9 mouse cellular contexts compared by ENCODE assay signal in genomic region chr15:31989593-31990290, GRCm38 (mm10).
A peak's percentile ranks its signal among the peaks of the same experiment; 100 is the strongest.
DNase-seq lines count a peak whose midpoint lies in the region; ATAC-seq lines count a peak whose summit lies in the region.
"Had no signal": no experiment of that assay in that cellular context is flagged by ENCODE, and none has a peak within 500 bp of the region (broad histone marks: within the 10 kb centered on the region; RNA-seq: fewer than 3 reads in every experiment).

No protein-coding gene starts in this region.

- H3K27me3 ChIP-seq in neural tube, embryonic 13.5 days: no peaks in the 10 kb centered on the region
- H3K27me3 ChIP-seq in hindbrain, embryonic 14.5 days (ENCODE audit: control insufficient read depth, insufficient read depth, low read length): no peaks in the 10 kb centered on the region
- H3K27me3 ChIP-seq in neural tube, embryonic 15.5 days (replicated peaks): no peaks in the 10 kb centered on the region

- no peak overlapping the region for H3K4me2 ChIP-seq in neural tube, embryonic 13.5 days
- H3K4me2 ChIP-seq in hindbrain, embryonic 14.5 days (replicated peaks): no peak overlapping the region
- no peak overlapping the region for H3K4me2 ChIP-seq in neural tube, embryonic 15.5 days

- H3K4me3 ChIP-seq in neural tube, embryonic 13.5 days: no peak overlapping the region
- H3K4me3 ChIP-seq in hindbrain, embryonic 14.5 days (replicated peaks; ENCODE audit: low read length): no peak overlapping the region
- H3K4me3 ChIP-seq in neural tube, embryonic 15.5 days (replicated peaks): no peak overlapping the region

- no peaks in the 10 kb centered on the region for H3K36me3 ChIP-seq in neural tube, embryonic 13.5 days
- H3K36me3 ChIP-seq in hindbrain, embryonic 14.5 days (replicated peaks; ENCODE audit: control insufficient read depth, insufficient read depth): no peaks in the 10 kb centered on the region
- H3K36me3 ChIP-seq in neural tube, embryonic 15.5 days: no peaks in the 10 kb centered on the region

- DNase-seq in neural tube, embryonic 10.5 days (ENCODE audit: extremely low spot score, low spot score): no peak
- DNase-seq in cerebellum, adult 9-10 months: peak; percentile 99
- peak; percentile 57 for DNase-seq in hindbrain, embryonic 14.5 days (ENCODE audit: low spot score)
- DNase-seq in urinary bladder, postnatal 14 days (ENCODE audit: low spot score): no peak
- DNase-seq: adrenal gland, adult 2 months; spleen, adult 18-20 months had no signal

- H3K27ac ChIP-seq in neural tube, embryonic 13.5 days (replicated peaks): 0 out of 2 replicates have a peak overlapping the region, but pooled peaks have one; percentile 50
- peak overlapping the region; percentile 26; the same call in 1 of the 2 replicates for H3K27ac ChIP-seq in hindbrain, embryonic 14.5 days
- 0 out of 2 replicates have a peak overlapping the region, but pooled peaks have one; percentile 1 for H3K27ac ChIP-seq in neural tube, embryonic 15.5 days (replicated peaks)

- H3K4me1 ChIP-seq in neural tube, embryonic 13.5 days (replicated peaks): peaks cover 17% of the 10 kb centered on the region
- H3K4me1 ChIP-seq in hindbrain, embryonic 14.5 days (replicated peaks; ENCODE audit: control insufficient read depth, insufficient read depth, low read length): no peaks in the 10 kb centered on the region
- H3K4me1 ChIP-seq in neural tube, embryonic 15.5 days: peaks cover 9% of the 10 kb centered on the region; the same call in 1 of the 2 replicates

- 59% methylated on average over 6 of the region's 6 CpGs for WGBS in neural tube, embryonic 13.5 days
- WGBS in hindbrain, embryonic 14.5 days: 56% methylated on average over 6 of the region's 6 CpGs
- WGBS in neural tube, embryonic 15.5 days: 41% methylated on average over 6 of the region's 6 CpGs

- ATAC-seq in neural tube, embryonic 13.5 days (ENCODE audit: low read depth): peak; percentile 94
- peak; percentile 90 for ATAC-seq in hindbrain, embryonic 14.5 days (ENCODE audit: low FRiP score)
- ATAC-seq in neural tube, embryonic 15.5 days (ENCODE audit: low FRiP score): peak; percentile 85
- ATAC-seq in monocyte, adult 5-6 weeks (replicated peaks; ENCODE audit: insufficient number of reproducible peaks, low FRiP score, low TSS enrichment, poor library complexity, severe bottlenecking): no peak

- no peaks in the 10 kb centered on the region for H3K9me3 ChIP-seq in neural tube, embryonic 13.5 days
- H3K9me3 ChIP-seq in hindbrain, embryonic 14.5 days (ENCODE audit: control insufficient read depth, low read length): no peaks in the 10 kb centered on the region
- no peaks in the 10 kb centered on the region for H3K9me3 ChIP-seq in neural tube, embryonic 15.5 days (replicated peaks)

- H3K9ac ChIP-seq in neural tube, embryonic 13.5 days: no peak overlapping the region
- H3K9ac ChIP-seq in hindbrain, embryonic 14.5 days: no peak overlapping the region
- no peak overlapping the region for H3K9ac ChIP-seq in neural tube, embryonic 15.5 days (replicated peaks)

Comparison
In these comparisons a context has a peak if more than half of its experiments do, and no peak if none do; other contexts are left out.
1. DNase-seq: peak in cerebellum, adult 9-10 months (single experiment) and hindbrain, embryonic 14.5 days (single experiment); none in neural tube, embryonic 10.5 days (single experiment) and urinary bladder, postnatal 14 days (single experiment).
2. Peak in every context shown above with its lines, with median percentiles within 50 percentile points of each other: H3K27ac ChIP-seq.